Mouse (Mus musculus) stomach, embryonic 16.5 days (tissue): ENCODE results near the gene Rpl6. TPM values are rescaled to one million over a fixed set of nuclear protein-coding genes. Genes with fewer than 3 reads are reported as not detected.

Source experiments
- ATAC-seq: fragments of 200-750 bp; cut with Nextera tagmentation; 2 replicates; pipeline ENCODE4 v1.8.0; 2017; ENCODE audit warnings: moderate number of reproducible peaks, moderate TSS enrichment; ENCODE audit not compliant: insufficient read depth, low FRiP score
- H3K27ac ChIP-seq: fragments of 300-500 bp; sonication (generic); 2 replicates; pipeline ENCODE4 v1.5.1; 2014; ENCODE audit warnings: low read length
- H3K27me3 ChIP-seq: fragments of 300-500 bp; sonication (generic); 2 replicates; pipeline ENCODE4 v1.6.1; 2014; ENCODE audit warnings: low read length, control low read depth, mixed read lengths; ENCODE audit not compliant: control insufficient read depth, insufficient read depth
- H3K36me3 ChIP-seq: fragments of 300-500 bp; sonication (generic); 2 replicates; pipeline ENCODE4 v1.6.1; 2014; ENCODE audit warnings: low read length; ENCODE audit not compliant: control insufficient read depth, insufficient read depth
- H3K4me1 ChIP-seq: fragments of 300-500 bp; sonication (generic); 2 replicates; pipeline ENCODE4 v1.6.1; 2014; ENCODE audit warnings: low read length, control low read depth, mixed read lengths; ENCODE audit not compliant: control insufficient read depth, insufficient read depth
- H3K4me2 ChIP-seq: fragments of 300-500 bp; sonication (generic); 2 replicates; pipeline ENCODE4 v1.6.1; 2014; ENCODE audit warnings: low read depth, low read length, mixed read lengths
- H3K4me3 ChIP-seq: fragments of 300-500 bp; sonication (generic); replicated peaks from 2 replicates; pipeline ENCODE4 v1.5.1; 2014; ENCODE audit warnings: mild to moderate bottlenecking, low read length
- H3K9ac ChIP-seq: fragments of 300-500 bp; sonication (generic); 2 replicates; pipeline ENCODE4 v1.6.1; 2014; ENCODE audit warnings: low read length
- H3K9me3 ChIP-seq: fragments of 300-500 bp; sonication (generic); replicated peaks from 2 replicates; pipeline ENCODE4 v1.6.1; 2016; ENCODE audit warnings: low read length, control low read depth; ENCODE audit not compliant: control insufficient read depth
- WGBS: fragments of 180-500 bp; shearing (Covaris S2); extraction: QIAGEN DNeasy Blood & Tissue Kit; methylation state at CpG from one replicate; pipeline ENCODE4 v1.1.7; 2014; 5-methylcytosine and 5-hydroxymethylcytosine counted together
- polyA plus RNA-seq: library from polyadenylated mRNA; unstranded; fragments of >200 nt; fragmentation: Nextera tagmentation; extraction: Ambion mirVana; gene quantifications from 2 replicates; pipeline ENCODE4 v1.2.1, GENCODE M21; 2015

Gene Rpl6
- 510 and 591 TPM in 2 replicates for polyA plus RNA-seq

DNA sequence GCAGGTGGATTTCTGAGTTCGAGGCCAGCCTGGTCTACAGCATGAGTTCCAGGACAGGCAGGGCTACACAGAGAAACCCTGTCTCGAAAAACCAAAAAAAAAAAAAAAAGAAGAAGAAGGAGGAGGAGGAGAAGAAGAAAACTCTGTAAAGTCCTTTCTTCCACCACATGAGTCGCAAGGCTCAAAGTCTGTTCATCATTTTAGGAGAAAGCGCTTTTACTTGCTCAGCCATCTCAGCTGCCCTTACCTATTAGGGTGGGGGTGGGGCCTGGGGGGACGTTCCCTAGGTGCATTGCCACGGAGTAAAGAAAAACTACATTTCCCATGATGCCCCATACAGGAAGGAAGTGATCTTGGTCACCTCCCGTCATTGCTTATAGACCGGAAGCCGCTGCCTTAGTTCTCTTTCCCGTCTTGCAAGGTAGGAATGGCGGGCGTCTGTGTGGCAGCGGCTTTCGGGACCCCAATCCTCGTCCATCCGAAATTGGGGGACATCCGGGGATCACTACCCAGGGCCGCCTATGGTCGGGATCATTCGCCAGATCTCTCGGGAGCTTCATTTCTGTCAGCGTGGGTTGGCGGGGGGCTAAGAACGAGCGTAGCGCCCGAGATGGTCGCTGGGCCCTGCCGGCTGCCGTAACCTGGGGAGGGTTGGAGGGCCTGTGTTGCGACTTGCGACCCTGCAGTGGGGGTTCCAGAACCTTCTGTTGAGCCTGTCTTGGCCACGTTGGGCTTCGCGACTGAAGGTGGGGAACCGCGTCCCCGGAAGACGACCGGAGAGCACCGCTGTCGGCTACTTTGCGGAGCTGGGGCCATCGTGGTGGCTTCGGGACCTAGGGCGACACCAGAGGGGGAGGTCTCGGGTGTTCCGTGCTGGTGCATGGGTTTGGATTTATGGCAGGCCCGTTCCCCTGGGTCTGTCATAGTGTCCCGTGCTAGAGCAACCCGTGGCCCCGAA is at the start of gene Rpl6:
TSS of gene Rpl6 (plus strand) at position 350 of the 958 bp plus-strand sequence.
- ATAC-seq, result peak; percentile 92
- Histone ChIP-seq H3K36me3 (peaks cover 29% of the 10 kb centered on the region), H3K4me2 (peak within 1 kb of the TSS; percentile 74), H3K27me3 (no peaks in the 10 kb centered on the region), H3K4me3 (peak within 1 kb of the TSS; percentile 95), H3K9ac (peak within 1 kb of the TSS; percentile 98), H3K27ac (peak within 1 kb of the TSS; percentile 69), H3K4me1 (peaks cover 19% of the 10 kb centered on the region), H3K9me3 (no peaks in the 10 kb centered on the region)
- WGBS, result 1% methylated on average over 52 of the region's 52 CpGs

DNA sequence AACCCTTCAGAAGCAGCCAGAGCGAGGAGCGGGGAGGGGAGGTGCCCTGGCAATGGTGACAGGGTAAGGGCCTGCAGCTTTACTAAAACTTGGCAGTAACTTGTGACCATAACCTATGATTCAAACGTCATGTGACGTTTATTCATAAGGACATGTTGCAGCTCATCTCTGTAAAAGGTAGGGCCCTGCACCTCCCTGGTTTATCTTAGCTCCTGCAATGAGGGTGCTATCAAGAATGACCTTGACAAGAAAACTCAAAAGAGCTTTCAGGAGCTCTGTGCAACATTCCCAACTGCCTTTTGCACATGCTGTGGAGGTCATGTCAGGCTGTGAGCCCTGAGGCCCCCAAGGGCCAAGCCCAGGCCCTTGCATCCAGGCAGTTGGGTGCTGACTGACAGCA is 48.2 kb upstream of the Rpl6 start:
- no peak for ATAC-seq
- 91% methylated on average over 4 of the region's 4 CpGs for WGBS

GRCm38 (mm10) chr5:121157017-121157416 is 47.3 kb upstream of the Rpl6 start:
- 55% methylated on average over 2 of the region's 2 CpGs for WGBS
- peaks cover 34% of the 10 kb centered on the region for H3K36me3 ChIP-seq

More for the DNA sequence above, 48.2 kb upstream of the Rpl6 start:
- Histone ChIP-seq H3K27ac (no peak overlapping the region), H3K9ac (no peak overlapping the region), H3K4me3 (no peak overlapping the region), H3K4me2 (no peak overlapping the region), H3K36me3 (peaks cover 32% of the 10 kb centered on the region), H3K27me3 (no peaks in the 10 kb centered on the region), H3K9me3 (no peaks in the 10 kb centered on the region; the same call in 1 of the 2 replicates), H3K4me1 (peaks cover 3% of the 10 kb centered on the region; the same call in 1 of the 2 replicates)

GRCm38 (mm10) chr5:121157489-121157888 is 46.8 kb upstream of the Rpl6 start:
- no peaks in the 10 kb centered on the region; the same call in 1 of the 2 replicates for H3K9me3 ChIP-seq
- H3K4me1 ChIP-seq, result peaks cover 3% of the 10 kb centered on the region; the same call in 1 of the 2 replicates
- no peak overlapping the region for H3K9ac ChIP-seq
- H3K27ac ChIP-seq, result no peak overlapping the region
- no peak for ATAC-seq
- H3K4me3 ChIP-seq, result no peak overlapping the region
- H3K4me2 ChIP-seq, result no peak overlapping the region
- peaks cover 38% of the 10 kb centered on the region for H3K36me3 ChIP-seq
- WGBS, result 97% methylated on average over 5 of the region's 5 CpGs
- no peaks in the 10 kb centered on the region for H3K27me3 ChIP-seq

More at GRCm38 (mm10) chr5:121157017-121157416, 47.3 kb upstream of the Rpl6 start:
- no peak overlapping the region for H3K4me2 ChIP-seq
- no peaks in the 10 kb centered on the region for H3K27me3 ChIP-seq
- no peak overlapping the region for H3K27ac ChIP-seq
- no peaks in the 10 kb centered on the region; the same call in 1 of the 2 replicates for H3K9me3 ChIP-seq
- no peak overlapping the region for H3K9ac ChIP-seq
- H3K4me1 ChIP-seq, result peaks cover 3% of the 10 kb centered on the region; the same call in 1 of the 2 replicates
- H3K4me3 ChIP-seq, result no peak overlapping the region
- no peak for ATAC-seq

DNA sequence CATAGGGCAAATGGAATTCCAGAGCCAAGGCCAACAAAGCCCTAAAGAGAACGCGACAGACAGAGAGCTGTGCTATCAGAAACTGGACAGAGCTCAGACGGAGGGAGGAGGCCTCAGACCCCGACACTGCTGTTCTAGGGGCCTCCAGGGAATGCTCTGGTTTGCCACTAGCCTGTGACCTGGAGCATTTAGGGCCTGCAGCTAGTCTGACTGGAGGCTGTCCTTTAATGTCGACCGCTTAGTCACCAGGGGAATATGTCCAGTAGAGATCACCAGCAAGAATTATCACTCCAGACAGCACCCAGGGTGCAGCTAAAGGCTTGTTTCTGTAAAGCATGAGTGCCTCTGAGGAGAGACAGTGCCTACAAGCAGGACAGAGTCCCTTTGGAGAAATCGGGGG is 45.3 kb upstream of the Rpl6 start:
- no peaks in the 10 kb centered on the region for H3K27me3 ChIP-seq
- 92% methylated on average over 7 of the region's 7 CpGs for WGBS
- H3K27ac ChIP-seq, result no peak overlapping the region
- H3K9ac ChIP-seq, result no peak overlapping the region
- peaks cover 3% of the 10 kb centered on the region; the same call in 1 of the 2 replicates for H3K4me1 ChIP-seq
- H3K4me2 ChIP-seq, result no peak overlapping the region
- peaks cover 35% of the 10 kb centered on the region for H3K36me3 ChIP-seq
- no peaks in the 10 kb centered on the region; the same call in 1 of the 2 replicates for H3K9me3 ChIP-seq
- H3K4me3 ChIP-seq, result no peak overlapping the region
- no peak for ATAC-seq

GRCm38 (mm10) chr5:121162285-121162684 is 42.0 kb upstream of the Rpl6 start:
- no peak overlapping the region for H3K4me3 ChIP-seq

DNA sequence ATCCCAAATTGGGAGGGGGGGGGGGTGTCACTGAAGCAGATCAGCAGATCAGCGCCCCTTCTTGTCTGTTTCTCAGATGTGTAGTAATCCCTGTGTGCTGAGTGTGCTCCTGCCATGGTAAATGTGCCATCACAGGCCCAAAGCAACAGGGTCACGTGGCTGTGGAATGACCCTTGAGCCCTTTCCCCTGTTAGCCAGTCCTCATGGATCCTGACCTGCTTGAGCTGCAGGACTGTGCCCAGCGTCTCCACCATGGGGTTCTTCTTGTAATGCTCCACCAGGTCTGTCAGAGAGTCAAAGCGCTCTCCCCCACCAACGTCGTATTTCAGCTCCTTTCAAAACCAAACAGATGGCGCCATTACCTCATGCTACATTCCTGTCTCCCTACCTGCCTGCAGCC is 41.4 kb upstream of the Rpl6 start:
- no peak for ATAC-seq
- WGBS, result 81% methylated on average over 7 of the region's 7 CpGs
- no peak overlapping the region for H3K4me3 ChIP-seq
- H3K4me2 ChIP-seq, result no peak overlapping the region
- peaks cover 28% of the 10 kb centered on the region; the same call in 1 of the 2 replicates for H3K36me3 ChIP-seq
- H3K9ac ChIP-seq, result no peak overlapping the region
- no peaks in the 10 kb centered on the region for H3K9me3 ChIP-seq
- no peaks in the 10 kb centered on the region for H3K4me1 ChIP-seq
- no peaks in the 10 kb centered on the region for H3K27me3 ChIP-seq
- no peak overlapping the region for H3K27ac ChIP-seq

More at GRCm38 (mm10) chr5:121162285-121162684, 42.0 kb upstream of the Rpl6 start:
- H3K4me2 ChIP-seq, result no peak overlapping the region
- 82% methylated on average over 5 of the region's 5 CpGs for WGBS
- ATAC-seq, result no peak
- H3K27ac ChIP-seq, result no peak overlapping the region
- H3K4me1 ChIP-seq, result peaks cover under 1% of the 10 kb centered on the region; the same call in 1 of the 2 replicates
- no peak overlapping the region for H3K9ac ChIP-seq
- H3K9me3 ChIP-seq, result no peaks in the 10 kb centered on the region; the same call in 1 of the 2 replicates
- no peaks in the 10 kb centered on the region for H3K27me3 ChIP-seq
- peaks cover 31% of the 10 kb centered on the region; the same call in 1 of the 2 replicates for H3K36me3 ChIP-seq

DNA sequence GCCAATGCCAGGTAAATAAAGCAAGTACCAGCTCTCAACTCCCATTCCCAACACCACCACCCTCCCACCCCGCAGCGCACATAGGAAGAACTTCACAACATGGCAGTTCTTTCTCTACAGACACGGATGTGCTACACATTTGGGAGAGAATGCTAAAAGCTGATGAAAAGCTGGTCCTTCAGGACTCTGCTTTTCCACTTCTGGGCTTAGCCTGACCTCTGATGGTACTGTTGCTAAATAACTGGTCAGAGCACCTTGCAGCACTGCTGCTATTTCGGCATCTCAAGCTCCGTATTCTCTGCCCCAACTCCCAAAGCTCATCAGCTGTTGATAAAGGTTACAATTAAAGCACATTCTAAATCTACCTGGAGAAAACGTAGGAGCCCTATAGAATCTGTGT is 37.4 kb upstream of the Rpl6 start:
- H3K36me3 ChIP-seq, result peaks cover 14% of the 10 kb centered on the region; the same call in 1 of the 2 replicates

GRCm38 (mm10) chr5:121169588-121169987 is 34.7 kb upstream of the Rpl6 start:
- no peak for ATAC-seq
- no peaks in the 10 kb centered on the region for H3K27me3 ChIP-seq
- no peak overlapping the region for H3K4me2 ChIP-seq
- no peak overlapping the region for H3K9ac ChIP-seq
- H3K9me3 ChIP-seq, result no peaks in the 10 kb centered on the region
- H3K27ac ChIP-seq, result no peak overlapping the region
- WGBS, result 87% methylated on average over 2 of the region's 2 CpGs
- H3K4me3 ChIP-seq, result no peak overlapping the region
- no peaks in the 10 kb centered on the region for H3K4me1 ChIP-seq
- H3K36me3 ChIP-seq, result 0 out of 2 replicates have a peak, but pooled peaks cover 3% of the 10 kb centered on the region

More for the DNA sequence above, 37.4 kb upstream of the Rpl6 start:
- Histone ChIP-seq H3K9ac (no peak overlapping the region), H3K4me2 (no peak overlapping the region), H3K4me3 (no peak overlapping the region), H3K9me3 (no peaks in the 10 kb centered on the region), H3K27ac (no peak overlapping the region), H3K27me3 (no peaks in the 10 kb centered on the region), H3K4me1 (no peaks in the 10 kb centered on the region)
- ATAC-seq, result no peak
- 96% methylated on average over 6 of the region's 6 CpGs for WGBS
